Mouse (Mus musculus): ENCODE measurements around the gene BC048562.

BC048562 gene

GRCm38 (mm10) chr9:108450292-108451169, 14.2 kb downstream of the BC048562 start:
- peak; percentile 65 for DNase-seq (ENCODE audit: low read depth, low spot score)

DNA sequence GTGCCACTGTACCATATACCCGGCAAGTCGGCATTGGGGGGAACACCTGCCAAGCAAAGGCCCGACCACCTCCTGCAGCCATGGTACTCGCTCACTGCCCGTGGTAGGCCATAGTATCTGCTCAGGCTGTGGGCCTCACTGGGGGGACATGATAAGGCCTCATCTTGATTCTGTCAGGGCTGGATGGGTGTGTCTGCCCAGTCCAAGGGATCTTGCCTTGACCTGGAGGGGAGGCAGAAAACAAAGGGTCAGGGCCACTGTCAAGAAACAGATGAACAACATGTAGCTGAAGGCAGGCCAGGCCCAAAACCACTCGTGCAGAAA, 14.8 kb downstream of the BC048562 start:
- no peak for DNase-seq (ENCODE audit: low read depth, low spot score)

DNA sequence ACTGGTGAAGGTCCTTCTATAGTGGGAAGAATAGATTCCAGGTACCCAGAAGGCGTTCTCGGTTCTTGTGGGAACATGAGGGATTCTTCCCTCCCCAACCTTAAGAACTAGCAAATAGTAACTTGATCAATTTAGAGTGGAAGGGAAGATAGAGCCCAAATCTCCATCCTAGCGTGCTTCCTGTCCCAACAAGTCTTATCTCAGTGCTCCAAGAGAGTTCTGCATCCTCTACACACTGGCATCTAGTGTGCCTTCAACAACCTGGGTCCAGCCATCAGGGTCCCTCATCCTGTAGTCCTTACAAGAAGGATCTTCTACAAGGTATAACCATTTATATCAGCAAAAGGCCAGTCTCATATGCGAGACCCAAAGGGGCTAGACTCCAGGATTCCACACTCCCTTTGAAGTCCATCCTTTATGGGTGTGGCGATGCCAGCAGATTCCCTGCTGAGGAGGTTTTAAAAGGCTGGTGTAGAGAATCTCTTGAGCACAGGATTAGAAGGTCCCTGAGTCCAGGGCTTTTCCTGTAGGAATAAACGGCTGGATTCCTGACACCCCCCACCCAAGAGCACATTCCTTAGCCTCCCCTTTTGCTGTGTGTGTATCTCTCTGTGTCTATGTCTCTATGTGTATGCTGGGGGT, 15.4 kb downstream of the BC048562 start:
- DNase-seq (ENCODE audit: low read depth, low spot score) = peak; percentile 32

- DNase-seq (ENCODE audit: low read depth, low spot score) = peak; percentile 95
These were observed 16.1 kb downstream of the BC048562 start for GRCm38 (mm10) chr9:108452291-108452906.

GRCm38 (mm10) chr9:108452911-108453310, 16.6 kb downstream of the BC048562 start:
- no peak for DNase-seq (ENCODE audit: low read depth, low spot score)

GRCm38 (mm10) chr9:108453458-108453857, 17.2 kb downstream of the BC048562 start:
- DNase-seq (ENCODE audit: low read depth, low spot score) = peak; percentile 68

- no peak for DNase-seq (ENCODE audit: low read depth, low spot score)
These were observed 18.1 kb downstream of the BC048562 start for GRCm38 (mm10) chr9:108454429-108454828.

- DNase-seq (ENCODE audit: low read depth, low spot score) = no peak
These were observed 19.7 kb downstream of the BC048562 start for GRCm38 (mm10) chr9:108455747-108456571.

- no peak for DNase-seq (ENCODE audit: low read depth, low spot score)
These were observed 20.7 kb downstream of the BC048562 start for GRCm38 (mm10) chr9:108456953-108457352.

- no peak for DNase-seq (ENCODE audit: low read depth, low spot score)
These were observed 23.6 kb downstream of the BC048562 start for GRCm38 (mm10) chr9:108459939-108460318.

DNA sequence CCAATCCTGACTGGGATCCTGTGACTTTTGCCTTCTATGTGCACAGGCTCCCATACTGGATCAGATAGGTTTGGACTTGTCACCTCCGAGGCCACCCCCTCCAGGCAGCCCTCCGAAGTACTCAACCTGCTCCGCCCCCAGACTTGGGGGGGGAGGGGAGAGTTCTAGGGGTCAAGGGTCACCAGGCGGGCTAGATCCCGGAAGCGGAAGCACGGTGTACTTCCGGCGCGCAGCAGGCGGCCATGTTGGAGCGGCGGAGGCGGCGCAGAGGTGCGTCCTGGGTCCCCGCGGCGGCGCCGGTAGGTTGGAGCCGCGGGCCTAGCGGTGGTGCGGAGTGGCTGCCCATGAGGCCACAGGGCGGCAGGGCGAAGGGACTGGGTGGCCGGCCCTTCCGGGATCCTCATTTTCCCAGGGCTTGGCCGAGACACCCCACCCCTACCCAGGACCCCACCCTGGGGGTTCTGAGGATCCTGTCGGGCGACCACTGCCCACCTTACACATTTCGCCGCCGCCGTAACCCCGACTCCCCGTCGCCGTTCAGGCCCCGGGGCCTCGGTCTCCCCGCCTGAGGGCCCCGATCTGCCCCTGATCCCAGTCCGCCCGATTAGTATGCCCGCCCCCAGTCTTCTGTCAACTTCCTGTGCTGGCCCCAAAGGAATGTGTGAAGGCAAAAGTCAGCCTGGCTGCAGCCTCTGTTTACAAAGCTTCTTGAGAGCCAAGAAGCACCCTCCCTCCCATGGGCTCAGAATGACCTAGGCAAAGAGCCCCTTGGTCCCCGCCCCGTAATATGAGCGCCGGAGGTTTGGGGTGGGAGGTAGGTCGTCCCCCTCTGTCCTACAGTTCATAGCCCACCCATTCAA, 24.3 kb downstream of the BC048562 start, which contains the start of gene Ccdc71:
Gene Ccdc71, plus strand, starts transcription at position 209 of the 860 bp plus-strand sequence.
- peak; percentile 93 for DNase-seq (ENCODE audit: low read depth, low spot score)

- no peak for DNase-seq (ENCODE audit: low read depth, low spot score)
These were observed 24.9 kb downstream of the BC048562 start, which contains the start of gene Klhdc8b for GRCm38 (mm10) chr9:108461181-108461631. Gene Klhdc8b (minus strand): TSS chr9:108461581.

- DNase-seq (ENCODE audit: low read depth, low spot score) = no peak
These were observed 25.4 kb downstream of the BC048562 start for GRCm38 (mm10) chr9:108461675-108462074.

DNA sequence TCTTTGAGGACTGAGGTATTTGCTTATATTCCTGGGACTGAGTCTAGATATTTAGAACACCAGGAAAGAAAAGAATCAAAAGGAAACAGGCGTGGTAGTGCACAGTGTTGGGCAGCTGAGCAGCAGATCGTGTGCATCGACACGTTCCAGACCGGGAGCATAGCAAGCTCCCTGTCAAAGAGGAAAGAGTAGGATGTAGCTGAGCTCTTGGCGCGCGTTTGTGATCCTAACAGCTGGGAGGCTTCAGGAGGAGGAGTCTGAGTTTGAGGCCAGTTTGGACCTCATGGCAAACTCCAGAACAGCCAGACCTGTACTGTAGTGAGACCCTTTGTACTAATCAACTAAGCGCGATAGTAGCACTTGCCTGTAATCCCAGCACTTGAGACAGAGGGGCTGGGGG, 25.9 kb downstream of the BC048562 start:
- DNase-seq (ENCODE audit: low read depth, low spot score) = no peak

DNA sequence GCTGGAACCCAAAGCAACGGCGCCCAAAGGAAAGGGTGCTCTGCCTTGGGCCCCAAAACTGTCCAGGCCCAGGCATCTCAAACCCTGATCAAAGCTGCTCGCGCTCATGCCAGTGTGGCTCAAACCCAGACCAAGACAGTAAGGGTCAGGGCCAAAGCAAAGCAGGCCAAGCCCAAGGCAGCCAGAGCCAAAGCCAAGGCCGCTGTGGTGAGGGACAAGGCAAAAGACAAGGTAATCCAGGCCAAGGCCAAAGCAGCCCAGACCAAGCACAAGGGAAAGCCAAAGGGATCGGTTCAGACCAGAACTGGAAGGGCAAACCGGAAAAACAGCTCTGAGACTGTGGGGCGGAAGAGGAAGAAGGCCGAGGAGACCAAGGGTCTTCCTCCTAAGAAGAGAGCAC, 27.4 kb downstream of the BC048562 start:
- no peak for DNase-seq (ENCODE audit: low read depth, low spot score)

DNA sequence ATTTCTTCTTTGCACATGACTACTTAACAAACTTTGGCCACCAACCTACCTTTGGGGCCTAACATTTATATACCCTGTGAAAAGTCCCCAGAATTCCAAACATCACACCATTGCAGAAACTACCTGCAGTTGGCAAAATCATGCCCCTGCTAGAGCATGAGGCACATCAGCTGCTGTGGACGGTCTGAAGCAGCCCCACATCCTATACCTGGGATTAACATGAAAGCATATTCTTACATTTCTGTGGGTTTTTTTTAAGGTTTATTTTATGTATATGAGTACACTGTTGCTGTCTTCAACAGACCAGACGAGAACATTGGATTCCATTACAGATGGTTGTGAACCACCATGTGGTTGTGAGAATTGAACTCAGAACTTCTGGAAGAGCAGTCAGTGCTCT, 29.9 kb downstream of the BC048562 start:
- DNase-seq (ENCODE audit: low read depth, low spot score) = no peak

- no peak for DNase-seq (ENCODE audit: low read depth, low spot score)
These were observed 33.1 kb downstream of the BC048562 start for GRCm38 (mm10) chr9:108469430-108469829.

DNA sequence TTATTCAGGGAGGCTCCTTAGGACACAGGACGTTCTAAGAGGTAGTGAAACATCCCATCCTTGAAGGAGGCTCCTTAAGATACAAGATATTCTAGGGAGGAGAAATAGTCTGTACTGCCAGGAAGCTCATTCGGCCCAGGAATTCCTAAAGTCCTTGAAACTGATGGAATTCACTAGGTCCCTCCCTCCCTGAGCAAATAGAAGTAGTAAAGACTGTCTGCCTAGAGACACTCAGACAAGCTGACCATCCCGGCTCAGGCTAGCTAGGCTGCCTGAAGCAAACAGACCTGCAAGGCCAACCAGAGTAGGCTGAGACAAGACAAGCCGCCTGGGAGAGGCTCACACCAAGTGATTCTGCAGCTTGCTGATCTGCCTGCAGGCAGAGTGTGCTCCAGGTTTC, 33.6 kb downstream of the BC048562 start:
- DNase-seq (ENCODE audit: low read depth, low spot score) = no peak

DNA sequence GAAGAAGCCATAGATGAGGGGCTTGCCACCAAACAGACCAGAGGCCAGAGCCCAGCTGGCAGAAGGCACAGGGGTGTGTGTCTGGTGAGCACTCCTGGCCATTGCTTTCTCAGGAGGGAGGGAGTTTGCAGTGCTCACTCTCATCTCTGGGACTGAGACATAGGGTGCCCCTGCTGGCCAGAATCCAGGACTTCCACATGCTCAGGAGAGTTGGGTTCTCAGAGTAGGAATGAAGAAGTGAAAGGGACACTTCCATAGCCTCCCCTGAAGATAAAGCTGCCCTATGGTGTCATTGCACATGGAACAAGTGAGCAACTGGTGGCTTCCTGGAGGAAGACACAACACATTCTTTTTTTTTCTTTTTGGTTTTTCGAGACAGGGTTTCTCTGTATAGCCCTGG, 38.2 kb downstream of the BC048562 start:
- no peak for DNase-seq (ENCODE audit: low read depth, low spot score)

DNA sequence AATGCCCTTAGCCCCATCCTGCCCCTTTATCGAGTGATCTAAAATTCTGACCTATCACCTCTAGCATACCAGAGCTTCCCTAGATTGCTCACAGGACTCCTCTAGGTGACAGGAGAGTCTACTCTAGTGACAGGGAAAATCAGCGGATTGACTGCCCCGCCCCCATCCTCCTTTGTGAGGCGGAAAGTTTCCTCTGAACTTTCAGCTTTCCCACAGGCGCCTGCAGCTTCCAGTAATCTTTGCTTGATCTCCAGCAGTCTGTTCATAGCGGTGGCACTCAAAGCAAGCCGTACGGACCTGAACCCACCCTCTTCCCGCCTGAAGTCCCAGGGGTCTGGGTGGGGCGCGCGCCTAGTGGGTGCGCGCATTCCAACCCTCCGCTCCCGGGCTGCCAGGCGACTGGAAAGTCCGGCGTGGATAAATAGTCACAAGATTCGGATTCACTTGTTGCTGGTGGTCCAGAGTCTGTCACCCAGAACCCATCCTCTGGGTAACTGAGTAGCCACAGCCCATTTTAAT, 42.4 kb downstream of the BC048562 start:
- DNase-seq (ENCODE audit: low read depth, low spot score) = no peak
